Mouse (Mus musculus) forebrain, embryonic 12.5 days (tissue): ENCODE data around the gene Aars. TPM values are rescaled to one million over a fixed set of nuclear protein-coding genes. Genes with fewer than 3 reads are reported as not detected.
A peak's percentile ranks its signal among the peaks of the same experiment; 100 is the strongest.
"Not testable (repeated sequence)": the region's sequence is repeated elsewhere in the genome, so short reads cannot be mapped to it uniquely, and the experiment has no call there.

Experiments
- ATAC-seq: fragments of 200-750 bp; cut with Nextera tagmentation; 2 replicates; pipeline ENCODE4 v1.8.0; 2017; ENCODE audit warnings: moderate TSS enrichment; ENCODE audit not compliant: low FRiP score
- H3K27ac ChIP-seq: fragments of 300-500 bp; sonication (generic); 2 replicates; pipeline ENCODE4 v1.5.1; 2016; ENCODE audit warnings: mild to moderate bottlenecking
- H3K27me3 ChIP-seq: fragments of 300-500 bp; sonication (generic); 2 replicates; pipeline ENCODE4 v1.6.1; 2016; ENCODE audit warnings: mild to moderate bottlenecking
- H3K36me3 ChIP-seq: fragments of 300-500 bp; sonication (generic); replicated peaks from 2 replicates; pipeline ENCODE4 v1.6.1; 2016; ENCODE audit warnings: mild to moderate bottlenecking
- H3K4me1 ChIP-seq: fragments of 300-500 bp; sonication (generic); 2 replicates; pipeline ENCODE4 v1.6.1; 2016
- H3K4me2 ChIP-seq: fragments of 300-500 bp; sonication (generic); 2 replicates; pipeline ENCODE4 v1.6.1; 2016; ENCODE audit warnings: mild to moderate bottlenecking, moderate library complexity
- H3K4me3 ChIP-seq: fragments of 300-500 bp; sonication (generic); replicated peaks from 2 replicates; pipeline ENCODE4 v1.5.1; 2016; ENCODE audit warnings: mild to moderate bottlenecking
- H3K9ac ChIP-seq: fragments of 300-500 bp; sonication (generic); 2 replicates; pipeline ENCODE4 v1.6.1; 2016; ENCODE audit warnings: mild to moderate bottlenecking
- H3K9me3 ChIP-seq: fragments of 300-500 bp; sonication (generic); 2 replicates; pipeline ENCODE4 v1.6.1; 2016
- WGBS: fragments of 180-500 bp; shearing (Covaris S2); methylation state at CpG from one replicate; pipeline ENCODE4 v1.1.7; 2016; 5-methylcytosine and 5-hydroxymethylcytosine counted together
- polyA plus RNA-seq: library from polyadenylated mRNA; unstranded; fragments of >200 nt; fragmentation: Nextera tagmentation; extraction: Ambion mirVana; gene quantifications from 2 replicates; pipeline ENCODE4 v1.2.1, GENCODE M21; 2016

Aars gene
- polyA plus RNA-seq, 1 experiment from 2014 or later: 84.6 TPM

DNA sequence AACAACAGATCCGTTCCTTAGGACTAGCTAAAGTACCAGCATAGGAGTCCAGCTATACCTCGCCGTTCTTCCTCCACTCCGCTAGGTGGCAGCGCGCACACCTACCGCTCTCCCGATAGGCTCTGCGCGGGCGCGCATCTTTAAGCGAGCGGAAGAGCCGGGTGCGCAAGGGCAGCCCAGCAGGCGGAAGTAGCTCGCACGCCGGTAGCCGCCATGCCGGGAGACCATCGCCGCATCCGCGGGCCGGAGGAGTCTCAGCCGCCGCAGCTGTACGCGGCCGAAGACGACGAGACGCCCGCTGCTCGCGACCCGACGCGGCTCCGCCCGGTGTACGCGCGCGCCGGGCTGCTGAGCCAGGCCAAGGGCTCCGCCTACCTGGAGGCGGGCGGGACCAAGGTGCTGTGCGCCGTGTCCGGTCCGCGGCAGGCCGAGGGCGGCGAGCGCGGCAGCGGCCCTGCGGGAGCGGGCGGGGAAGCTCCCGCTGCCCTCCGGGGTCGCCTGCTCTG lies 23.3 kb downstream of the Aars start, which contains the start of gene Exosc6:
TSS of gene Exosc6 (plus strand) at position 182 of the 506 bp plus-strand sequence.
- Histone ChIP-seq H3K27me3 (no peaks in the 10 kb centered on the region; the same call in 1 of the 2 replicates), H3K4me3 (peak within 1 kb of the TSS; percentile 99), H3K27ac (peak within 1 kb of the TSS; percentile 80), H3K9ac (peak within 1 kb of the TSS; percentile 94), H3K4me1 (peaks cover 17% of the 10 kb centered on the region), H3K9me3 (no peaks in the 10 kb centered on the region), H3K36me3 (peaks cover 56% of the 10 kb centered on the region), H3K4me2 (peak within 1 kb of the TSS; percentile 99)
- WGBS: under 1% methylated on average over 68 of the region's 68 CpGs
- ATAC-seq: peak; percentile 94

DNA sequence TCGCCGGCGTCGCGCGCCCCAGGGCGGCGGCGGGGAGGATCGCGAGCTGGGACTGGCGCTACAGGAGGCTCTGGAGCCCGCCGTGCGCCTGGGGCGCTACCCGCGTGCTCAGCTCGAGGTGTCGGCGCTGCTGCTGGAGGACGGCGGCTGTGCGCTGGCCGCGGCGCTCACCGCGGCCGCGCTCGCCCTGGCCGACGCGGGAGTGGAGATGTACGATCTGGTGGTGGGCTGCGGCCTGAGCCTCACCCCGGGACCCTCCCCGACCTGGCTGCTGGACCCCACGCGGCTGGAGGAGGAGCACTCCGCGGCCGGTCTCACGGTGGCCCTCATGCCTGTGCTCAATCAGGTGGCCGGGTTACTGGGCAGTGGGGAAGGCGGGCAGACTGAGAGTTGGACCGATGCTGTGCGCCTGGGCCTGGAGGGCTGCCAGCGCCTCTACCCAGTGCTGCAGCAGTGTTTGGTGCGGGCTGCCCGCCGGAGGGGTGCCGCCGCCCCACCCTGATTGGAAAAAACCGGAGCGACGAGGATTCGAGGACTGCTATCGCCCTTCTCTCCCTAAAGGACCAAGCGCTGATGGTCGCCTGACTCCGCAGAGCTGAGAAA lies 23.8 kb downstream of the Aars start:
- Histone ChIP-seq H3K9me3 (no peaks in the 10 kb centered on the region), H3K9ac (peak overlapping the region; percentile 94), H3K27ac (peak overlapping the region; percentile 80), H3K4me2 (peak overlapping the region; percentile 99), H3K4me1 (peaks cover 21% of the 10 kb centered on the region), H3K27me3 (no peaks in the 10 kb centered on the region; the same call in 1 of the 2 replicates), H3K36me3 (peaks cover 51% of the 10 kb centered on the region), H3K4me3 (peak overlapping the region; percentile 99)
- 1% methylated on average over 63 of the region's 63 CpGs for WGBS
- ATAC-seq: peak; percentile 59

DNA sequence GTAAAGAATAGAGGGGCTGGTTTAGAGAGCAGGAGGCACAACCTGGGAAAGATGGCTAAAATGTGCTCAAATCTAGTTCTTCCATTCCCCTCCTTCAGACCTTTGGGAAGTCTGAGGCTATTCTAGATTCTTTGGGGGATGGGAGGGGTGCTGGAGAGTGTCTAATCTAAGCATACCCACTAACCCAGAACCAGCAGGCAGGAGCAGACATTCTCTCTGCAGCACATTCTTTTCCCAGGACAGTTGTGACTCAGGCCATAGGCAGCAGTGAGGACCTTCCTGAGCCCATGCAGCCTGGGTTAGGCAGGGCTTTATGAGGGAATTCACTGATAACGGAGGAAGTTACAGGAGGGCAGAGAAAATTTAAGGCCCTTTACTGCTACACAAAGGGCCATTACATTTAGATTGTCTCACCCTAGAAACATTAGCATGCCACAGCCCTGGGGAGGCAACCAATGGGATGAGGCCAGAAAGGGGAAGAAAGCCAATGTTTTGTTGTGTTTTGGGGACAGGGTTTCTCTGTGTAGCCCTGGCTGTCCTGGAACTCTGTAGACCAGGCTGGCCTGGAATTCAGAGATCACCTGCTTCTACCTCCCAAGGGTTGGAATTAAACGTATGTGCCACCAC lies 26.1 kb downstream of the Aars start:
- H3K27me3 ChIP-seq: no peaks in the 10 kb centered on the region; the same call in 1 of the 2 replicates
- peaks cover 28% of the 10 kb centered on the region for H3K36me3 ChIP-seq
- H3K4me1 ChIP-seq: peaks cover 23% of the 10 kb centered on the region
- no peak for ATAC-seq
- 68% methylated on average over 2 of the region's 2 CpGs for WGBS
- H3K27ac ChIP-seq: no peak overlapping the region
- no peak overlapping the region for H3K9ac ChIP-seq
- H3K4me2 ChIP-seq: no peak overlapping the region
- no peaks in the 10 kb centered on the region for H3K9me3 ChIP-seq
- no peak overlapping the region for H3K4me3 ChIP-seq

DNA sequence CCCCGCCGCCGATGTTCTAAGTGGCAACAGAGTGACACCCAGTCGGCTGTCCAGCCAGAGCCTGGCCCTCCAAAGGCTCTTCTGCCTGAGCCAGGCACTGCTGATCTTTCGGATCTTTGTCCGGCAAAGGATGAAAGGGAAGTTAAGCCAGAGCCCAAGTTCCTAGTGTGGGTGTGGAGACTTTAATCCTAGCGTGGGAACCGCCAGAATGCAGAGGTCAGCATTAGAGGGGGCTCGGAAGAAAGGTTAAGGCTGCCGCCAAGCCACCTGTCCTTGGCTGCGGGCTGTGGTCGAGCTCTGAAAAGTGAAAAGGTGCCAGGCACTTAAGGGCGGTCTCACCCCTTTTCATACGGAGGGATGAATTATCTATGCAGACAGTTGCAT lies 28.7 kb downstream of the Aars start:
- Histone ChIP-seq H3K36me3 (peaks cover 10% of the 10 kb centered on the region; the same call in 1 of the 2 replicates), H3K9ac (peak overlapping the region; percentile 65), H3K4me1 (peaks cover 23% of the 10 kb centered on the region), H3K27ac (peak overlapping the region; percentile 84), H3K4me2 (peak overlapping the region; percentile 71), H3K9me3 (no peaks in the 10 kb centered on the region), H3K27me3 (peaks cover 5% of the 10 kb centered on the region; the same call in 1 of the 2 replicates), H3K4me3 (peak overlapping the region; percentile 58)
- 0 out of 2 replicates have a peak, but pooled peaks have one; percentile 2 for ATAC-seq
- WGBS: under 1% methylated on average over 14 of the region's 14 CpGs

DNA sequence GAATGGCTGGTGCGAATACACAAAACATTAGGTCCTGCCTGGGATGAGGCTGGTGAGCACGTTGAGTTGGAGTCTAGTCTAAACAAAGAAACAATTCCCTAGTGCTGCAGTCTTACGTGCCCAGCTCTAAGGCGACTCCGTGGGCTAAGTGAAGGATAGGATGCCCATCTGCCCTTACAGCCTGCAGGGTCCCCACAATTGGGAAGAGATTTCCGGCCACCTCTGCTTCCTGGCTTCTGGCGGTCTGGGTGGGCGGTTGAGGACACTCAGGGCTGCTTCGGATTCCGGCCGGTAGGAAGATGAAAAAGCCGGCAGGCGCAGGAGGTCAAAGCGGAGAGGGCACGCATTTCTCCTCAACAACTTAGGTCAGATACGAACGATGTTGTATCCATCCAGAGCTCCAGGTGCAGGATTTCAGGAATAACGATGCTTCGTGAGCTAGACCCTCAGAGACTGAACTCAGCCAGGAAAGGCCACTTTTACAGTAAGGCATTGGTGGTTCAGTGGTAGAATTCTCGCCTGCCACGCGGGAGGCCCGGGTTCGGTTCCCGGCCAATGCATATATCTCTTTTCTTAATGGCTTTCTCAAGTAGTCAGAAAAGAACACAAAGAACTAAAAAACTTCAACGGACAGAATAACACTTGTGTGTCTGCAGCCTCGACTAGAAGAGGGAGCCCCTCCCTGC lies 29.3 kb downstream of the Aars start:
- peak; percentile 87 for ATAC-seq
- peaks cover 5% of the 10 kb centered on the region; the same call in 1 of the 2 replicates for H3K27me3 ChIP-seq
- H3K4me3 ChIP-seq: peak overlapping the region; percentile 58
- H3K27ac ChIP-seq: peak overlapping the region; percentile 84
- under 1% methylated on average over 27 of the region's 27 CpGs for WGBS
- H3K9ac ChIP-seq: peak overlapping the region; percentile 65
- peak overlapping the region; percentile 71 for H3K4me2 ChIP-seq
- peaks cover 17% of the 10 kb centered on the region for H3K4me1 ChIP-seq
- H3K36me3 ChIP-seq: peaks cover 10% of the 10 kb centered on the region; the same call in 1 of the 2 replicates
- no peaks in the 10 kb centered on the region for H3K9me3 ChIP-seq

DNA sequence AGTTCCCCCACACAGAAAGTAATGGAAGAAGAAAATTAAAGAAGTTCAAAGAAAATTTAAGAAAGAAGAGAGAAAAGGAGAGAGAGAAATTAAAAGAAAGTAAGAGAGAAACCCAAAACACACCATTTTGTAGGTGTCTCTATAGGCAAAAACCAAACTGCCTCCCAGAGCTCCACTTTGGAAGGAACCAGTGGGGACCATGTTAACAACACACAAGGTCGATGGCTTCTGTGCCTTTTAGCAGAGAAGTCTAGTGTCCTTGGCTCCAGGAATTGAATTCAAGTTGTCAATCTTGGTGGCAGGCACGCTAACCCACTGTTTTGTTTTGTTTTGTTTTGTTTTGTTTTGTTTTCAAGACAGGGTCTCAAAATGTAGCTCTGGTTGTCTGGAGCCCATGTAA lies 29.9 kb downstream of the Aars start:
- no peak for ATAC-seq

DNA sequence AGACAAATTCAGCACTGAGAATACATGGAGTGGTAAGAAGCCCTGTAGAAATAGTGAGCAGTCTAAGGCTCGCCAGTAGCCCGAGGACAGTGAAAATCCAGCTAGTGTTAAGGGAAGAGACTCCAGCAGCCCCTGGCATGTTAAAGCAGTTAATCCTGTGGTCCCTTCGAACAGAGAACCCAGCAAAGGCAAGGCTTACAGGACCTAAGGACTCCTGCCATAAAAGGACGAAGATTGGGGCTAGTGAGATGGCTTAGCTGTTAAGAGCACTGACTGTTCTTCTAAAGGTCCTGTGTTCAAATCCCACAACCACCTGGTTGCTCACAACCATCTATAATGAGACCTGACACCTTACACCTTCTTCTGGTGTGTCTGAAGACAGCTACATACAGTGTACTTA lies 33.4 kb downstream of the Aars start:
- ATAC-seq: no peak
- H3K36me3 ChIP-seq: no peaks in the 10 kb centered on the region
- WGBS: 75% methylated on average over 4 of the region's 4 CpGs
- peaks cover 5% of the 10 kb centered on the region; the same call in 1 of the 2 replicates for H3K27me3 ChIP-seq
- peaks cover 5% of the 10 kb centered on the region for H3K4me1 ChIP-seq
- no peak overlapping the region for H3K9ac ChIP-seq
- no peak overlapping the region for H3K4me3 ChIP-seq
- H3K4me2 ChIP-seq: no peak overlapping the region
- no peaks in the 10 kb centered on the region for H3K9me3 ChIP-seq
- H3K27ac ChIP-seq: no peak overlapping the region

More for the DNA sequence above, 29.9 kb downstream of the Aars start:
- H3K36me3 ChIP-seq: peaks cover 4% of the 10 kb centered on the region; the same call in 1 of the 2 replicates
- H3K27ac ChIP-seq: 0 out of 2 replicates have a peak overlapping the region, but pooled peaks have one; percentile 14
- H3K9me3 ChIP-seq: no peaks in the 10 kb centered on the region
- peaks cover 11% of the 10 kb centered on the region for H3K4me1 ChIP-seq
- 39% methylated on average over 2 of the region's 2 CpGs for WGBS
- no peak overlapping the region for H3K9ac ChIP-seq
- H3K27me3 ChIP-seq: peaks cover 5% of the 10 kb centered on the region; the same call in 1 of the 2 replicates
- peak overlapping the region; percentile 71 for H3K4me2 ChIP-seq
- H3K4me3 ChIP-seq: no peak overlapping the region

DNA sequence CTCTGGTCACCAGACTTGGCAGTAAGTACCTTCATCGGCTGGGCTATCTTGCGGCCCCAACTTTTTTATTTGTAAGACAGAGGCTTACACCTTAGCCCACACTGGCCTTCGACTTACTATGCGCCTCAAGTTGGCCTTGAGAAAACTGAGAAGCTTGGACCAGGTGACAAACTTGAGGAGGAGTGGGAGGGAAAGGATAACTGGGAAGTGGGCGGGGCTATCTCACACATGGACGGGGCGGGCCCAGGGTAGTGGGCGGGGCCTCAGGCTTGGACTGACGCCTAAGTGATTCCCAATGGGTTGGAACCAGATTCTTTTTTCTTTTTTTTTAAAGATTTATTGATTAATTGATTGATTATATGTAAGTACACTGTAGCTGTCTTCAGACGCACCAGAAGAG lies 34.5 kb downstream of the Aars start:
- Histone ChIP-seq H3K9ac (no peak overlapping the region), H3K4me1 (0 out of 2 replicates have a peak, but pooled peaks cover 2% of the 10 kb centered on the region), H3K9me3 (no peaks in the 10 kb centered on the region), H3K27me3 (peaks cover 5% of the 10 kb centered on the region; the same call in 1 of the 2 replicates), H3K4me2 (no peak overlapping the region), H3K36me3 (no peaks in the 10 kb centered on the region), H3K27ac (no peak overlapping the region), H3K4me3 (no peak overlapping the region)
- ATAC-seq: no peak
- 29% methylated on average over 10 of the region's 10 CpGs for WGBS

DNA sequence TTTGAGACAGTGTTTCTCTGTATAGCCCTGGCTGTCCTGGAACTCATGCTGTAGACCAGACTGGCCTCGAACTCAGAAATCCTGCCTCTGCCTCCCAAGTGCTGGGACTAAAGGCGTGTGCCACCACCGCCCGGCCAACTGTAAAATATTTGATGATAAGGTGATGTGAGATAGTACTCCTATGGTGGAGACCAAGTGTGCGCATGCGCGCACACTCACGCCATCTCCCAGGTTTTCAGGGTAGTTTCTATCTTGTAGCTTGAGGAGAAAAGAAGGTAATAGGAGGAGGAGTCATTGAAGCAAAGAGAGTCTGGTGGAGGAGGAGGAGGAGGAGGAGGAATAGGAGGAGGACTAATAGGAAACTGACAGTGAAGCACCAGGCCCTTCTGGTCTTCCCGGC lies 35.7 kb downstream of the Aars start:
- ATAC-seq, H3K27ac ChIP-seq, H3K4me1 ChIP-seq, H3K4me3 ChIP-seq, H3K27me3 ChIP-seq, H3K4me2 ChIP-seq, H3K36me3 ChIP-seq, H3K9ac ChIP-seq, H3K9me3 ChIP-seq: not testable (repeated sequence)
- WGBS: 94% methylated on average over 9 of the region's 9 CpGs

DNA sequence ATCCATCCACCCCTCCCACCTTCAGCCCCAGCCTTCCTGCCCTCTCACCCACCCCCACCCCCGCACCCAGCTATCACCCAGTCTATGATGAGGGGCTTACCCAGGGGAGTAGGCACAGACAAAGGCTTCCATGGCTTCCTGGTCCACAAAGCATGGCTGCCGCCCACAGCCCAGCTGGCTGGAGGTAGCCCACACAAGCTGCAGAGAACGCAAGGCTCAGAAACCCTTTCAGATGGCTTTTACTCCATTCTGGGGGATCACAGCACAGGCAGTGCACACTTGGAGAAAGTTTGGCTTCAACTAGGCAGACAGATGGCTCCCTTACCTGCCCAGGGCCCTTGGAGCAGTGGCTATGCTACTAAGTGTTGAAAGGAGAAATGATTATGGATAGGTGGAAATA lies 43.0 kb downstream of the Aars start:
- Histone ChIP-seq H3K27ac (no peak overlapping the region), H3K36me3 (no peaks in the 10 kb centered on the region), H3K9me3 (no peaks in the 10 kb centered on the region), H3K4me1 (peaks cover 6% of the 10 kb centered on the region), H3K27me3 (no peaks in the 10 kb centered on the region), H3K9ac (no peak overlapping the region), H3K4me2 (no peak overlapping the region), H3K4me3 (no peak overlapping the region)
- 76% methylated on average over 3 of the region's 3 CpGs for WGBS
- ATAC-seq: no peak

DNA sequence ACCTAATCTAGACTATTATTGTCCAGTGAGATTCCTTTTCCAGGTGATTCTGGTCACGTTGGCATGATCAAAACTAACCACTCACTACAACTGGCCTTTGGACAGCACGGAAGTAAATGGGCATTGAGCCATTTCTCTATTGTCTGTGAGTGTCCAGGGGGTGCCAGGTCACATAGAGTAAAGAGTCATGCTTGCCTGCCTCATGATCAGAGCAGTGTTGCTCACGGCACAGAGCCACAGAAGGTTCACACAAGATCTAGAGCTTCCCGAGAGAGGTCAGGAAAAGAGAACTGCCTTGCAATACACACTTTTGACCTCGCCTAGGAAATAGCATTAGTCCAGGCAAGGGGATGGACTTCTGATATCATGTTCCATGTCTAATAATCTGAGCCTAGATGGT lies 46.5 kb downstream of the Aars start:
- no peak overlapping the region for H3K9ac ChIP-seq

DNA sequence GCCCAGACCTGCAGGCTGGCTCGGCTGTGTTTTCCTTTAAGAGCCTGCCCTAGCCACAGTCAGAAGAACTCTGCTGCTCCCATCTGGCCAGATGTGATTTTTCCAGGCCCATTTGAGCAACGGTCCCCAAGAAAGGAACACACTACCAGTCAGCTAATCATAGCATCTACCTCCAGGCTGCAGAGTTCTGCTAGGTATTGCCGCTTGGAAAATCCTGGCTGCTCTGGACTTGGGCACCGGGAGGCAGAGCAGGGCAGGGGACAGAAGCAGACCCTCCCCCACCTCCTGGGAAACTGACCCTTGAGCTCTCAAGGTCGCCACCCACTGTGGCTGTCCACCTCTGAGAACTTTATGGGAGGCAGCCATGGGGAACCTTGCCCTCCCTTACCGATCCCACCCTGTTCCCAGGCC lies 46.9 kb downstream of the Aars start:
- Histone ChIP-seq H3K36me3 (no peaks in the 10 kb centered on the region), H3K4me2 (no peak overlapping the region), H3K27me3 (no peaks in the 10 kb centered on the region), H3K4me3 (no peak overlapping the region), H3K27ac (no peak overlapping the region), H3K9me3 (no peaks in the 10 kb centered on the region), H3K4me1 (peaks cover 17% of the 10 kb centered on the region), H3K9ac (no peak overlapping the region)
- 34% methylated on average over 6 of the region's 6 CpGs for WGBS
- no peak for ATAC-seq

More for the DNA sequence above, 46.5 kb downstream of the Aars start:
- Histone ChIP-seq H3K4me1 (peaks cover 17% of the 10 kb centered on the region), H3K4me3 (no peak overlapping the region), H3K27ac (no peak overlapping the region), H3K36me3 (no peaks in the 10 kb centered on the region), H3K4me2 (no peak overlapping the region), H3K9me3 (no peaks in the 10 kb centered on the region), H3K27me3 (no peaks in the 10 kb centered on the region)
- WGBS: 74% methylated on average over 5 of the region's 5 CpGs
- no peak for ATAC-seq
